Mouse (Mus musculus): ENCODE data around the gene Sox30. TPM values are rescaled to one million over a fixed set of nuclear protein-coding genes. Genes with fewer than 3 reads are reported as not detected.

Gene Sox30
- total and polyA plus RNA-seq, 3 experiments, result not detected

GRCm38 (mm10) chr11:46062569-46062968 is 82.5 kb downstream of the Sox30 start:
- Histone ChIP-seq H3K4me2 (ENCODE audit: insufficient read depth, low read depth, poor library complexity, severe bottlenecking) (no peak overlapping the region), H3K79me2 (replicated peaks; ENCODE audit: control insufficient read depth, extremely low read depth, insufficient read depth, poor library complexity, severe bottlenecking) (no peaks in the 10 kb centered on the region), H3K27ac (ENCODE audit: insufficient read depth, low read depth) (no peak overlapping the region), H3K9me3 (replicated peaks; ENCODE audit: low read length) (no peaks in the 10 kb centered on the region), H3K9ac (ENCODE audit: insufficient read depth, low read depth) (no peak overlapping the region), H3K4me3 (replicated peaks in 1 of 3; ENCODE audit: low read depth in 2 of 3, low read length in 2 of 3, poor library complexity in 1 of 3) (no peak overlapping the region), H3K27me3 (replicated peaks) (no peaks in the 10 kb centered on the region), H3K4me1 (ENCODE audit: control insufficient read depth in 1 of 2, insufficient read depth in 2 of 2) (peaks cover 0 to 44% of the 10 kb centered on the region in 2 experiments; a peak in 2 of 4 replicates), H3K36me3 (replicated peaks in 1 of 2; ENCODE audit: control insufficient read depth in 1 of 2, insufficient read depth in 1 of 2, low read length in 1 of 2) (no peaks in the 10 kb centered on the region)
- TF ChIP-seq POLR2A (IDR thresholded peaks at IDR 0.05; ENCODE audit: low read depth, low read length), result no peak
- TF ChIP-seq EP300 (IDR thresholded peaks at IDR 0.05; ENCODE audit: low read length), result no peak
- TF ChIP-seq CHD2 (IDR thresholded peaks at IDR 0.05; ENCODE audit: low read length), result no peak
- TF ChIP-seq CHD1 (IDR thresholded peaks at IDR 0.05; ENCODE audit: low read depth, low read length), result no peak
- no peak for TF ChIP-seq UBTF (IDR thresholded peaks at IDR 0.05; ENCODE audit: low read depth, low read length)
- no peak for TF ChIP-seq HCFC1 (IDR thresholded peaks at IDR 0.05; ENCODE audit: low read depth, low read length)
- TF ChIP-seq TCF12 (IDR thresholded peaks at IDR 0.05; ENCODE audit: low read depth, low read length), result no peak
- TF ChIP-seq RAD21 (IDR thresholded peaks at IDR 0.05; ENCODE audit: low read depth, low read length), result no peak
- TF ChIP-seq USF1 (IDR thresholded peaks at IDR 0.05; ENCODE audit: low read depth, low read length), result no peak
- TF ChIP-seq MXI1 (IDR thresholded peaks at IDR 0.05; ENCODE audit: low read depth, low read length), result no peak
- TF ChIP-seq GABPA (IDR thresholded peaks at IDR 0.05; ENCODE audit: insufficient replicate concordance, low read depth, low read length), result no peak
- no peak for DNase-seq (ENCODE audit: extremely low read depth)
- dilution Hi-C loops (cut with MboI; ENCODE audit: extremely low pct_ligation_motif_present, extremely low pct_unique_long_range_greater_than_20kb, low sequenced_read_pairs) (no loop called here), in situ Hi-C loops (cut with MboI; ENCODE audit: low pct_ligation_motif_present, low pct_unique_long_range_greater_than_20kb, low sequenced_read_pairs) (loop anchor here (5.0 kb wide), 1 partner anchor 65 kb away; no protein-coding TSS in a partner anchor)

- Histone ChIP-seq H3K9me3 (replicated peaks; ENCODE audit: low read length) (no peaks in the 10 kb centered on the region), H3K4me2 (ENCODE audit: insufficient read depth, low read depth, poor library complexity, severe bottlenecking) (peak overlapping the region; percentile 1; the same call in 1 of the 2 replicates), H3K4me3 (replicated peaks in 1 of 3; ENCODE audit: low read depth in 2 of 3, low read length in 2 of 3, poor library complexity in 1 of 3) (no peak overlapping the region), H3K9ac (ENCODE audit: insufficient read depth, low read depth) (no peak overlapping the region), H3K4me1 (ENCODE audit: control insufficient read depth in 1 of 2, insufficient read depth in 2 of 2) (peaks cover 0 to 44% of the 10 kb centered on the region in 2 experiments; a peak in 2 of 4 replicates), H3K36me3 (replicated peaks in 1 of 2; ENCODE audit: control insufficient read depth in 1 of 2, insufficient read depth in 1 of 2, low read length in 1 of 2) (no peaks in the 10 kb centered on the region), H3K79me2 (replicated peaks; ENCODE audit: control insufficient read depth, extremely low read depth, insufficient read depth, poor library complexity, severe bottlenecking) (no peaks in the 10 kb centered on the region), H3K27ac (ENCODE audit: insufficient read depth, low read depth) (no peak overlapping the region), H3K27me3 (replicated peaks) (no peaks in the 10 kb centered on the region)
- peak; percentile 76 for DNase-seq (ENCODE audit: extremely low read depth)
- in situ Hi-C loops (cut with MboI; ENCODE audit: low pct_ligation_motif_present, low pct_unique_long_range_greater_than_20kb, low sequenced_read_pairs), result loop anchor here (5.0 kb wide), 1 partner anchor 64 kb away; no protein-coding TSS in a partner anchor
- dilution Hi-C loops (cut with MboI; ENCODE audit: extremely low pct_ligation_motif_present, extremely low pct_unique_long_range_greater_than_20kb, low sequenced_read_pairs), result no loop called here
- no peak for TF ChIP-seq POLR2A (IDR thresholded peaks at IDR 0.05; ENCODE audit: low read depth, low read length)
- peak; percentile 72 for TF ChIP-seq RAD21 (IDR thresholded peaks at IDR 0.05; ENCODE audit: low read depth, low read length)
- peak; percentile 70 for TF ChIP-seq BHLHE40 (IDR thresholded peaks at IDR 0.05; ENCODE audit: low read depth, low read length)
- peak; percentile 38; the same call in 1 of the 2 replicates for TF ChIP-seq IRF4 (IDR thresholded peaks at IDR 0.05; ENCODE audit: low read depth, low read length)
- peak; percentile 88 for TF ChIP-seq MYC (IDR thresholded peaks at IDR 0.05; ENCODE audit: low read depth, low read length)
- 0 out of 2 replicates have a peak, but pooled peaks have one; percentile 15 for TF ChIP-seq ELF1 (IDR thresholded peaks at IDR 0.05; ENCODE audit: low read depth, low read length)
- no peak for TF ChIP-seq ZMIZ1 (IDR thresholded peaks at IDR 0.05; ENCODE audit: low read depth, low read length)
- TF ChIP-seq EP300 (IDR thresholded peaks at IDR 0.05; ENCODE audit: low read length), result no peak
- 0 out of 2 replicates have a peak, but pooled peaks have one; percentile 29 for TF ChIP-seq MEF2A (IDR thresholded peaks at IDR 0.05; ENCODE audit: borderline replicate concordance, low read depth, low read length)
- 0 out of 2 replicates have a peak, but pooled peaks have one; percentile 23 for TF ChIP-seq USF2 (conservative IDR thresholded peaks at IDR 0.05; ENCODE audit: low read depth, low read length)
- peak; percentile 67 for TF ChIP-seq SMC3 (IDR thresholded peaks at IDR 0.05; ENCODE audit: low read depth, low read length)
- TF ChIP-seq POLR2AphosphoS2 (IDR thresholded peaks at IDR 0.05; ENCODE audit: low read depth, low read length), result no peak
- TF ChIP-seq MXI1 (IDR thresholded peaks at IDR 0.05; ENCODE audit: low read depth, low read length), result peak; percentile 65; the same call in 1 of the 2 replicates
- peak; percentile 71 for TF ChIP-seq MAX (IDR thresholded peaks at IDR 0.05; ENCODE audit: low read length)
- TF ChIP-seq CTCF (conservative IDR thresholded peaks at IDR 0.05 in 1 of 2, IDR thresholded peaks at IDR 0.05 in 1 of 2; ENCODE audit: low read depth in 2 of 2, low read length in 2 of 2), result peak in 1 of 2 experiments; percentile 96; a peak in 2 of 4 replicates
- peak; percentile 49 for TF ChIP-seq USF1 (IDR thresholded peaks at IDR 0.05; ENCODE audit: low read depth, low read length)
Observed at GRCm38 (mm10) chr11:46062993-46063731, 83.1 kb downstream of the Sox30 start.
